Mouse (Mus musculus) liver, embryonic 11.5 days (tissue): ENCODE results near the gene Tmco1. TPM values are rescaled to one million over a fixed set of nuclear protein-coding genes. Genes with fewer than 3 reads are reported as not detected.
A peak's percentile ranks its signal among the peaks of the same experiment; 100 is the strongest.

Experiments
- ATAC-seq: fragments of 200-750 bp; cut with Nextera tagmentation; replicated peaks from 2 replicates; pipeline ENCODE4 v1.8.0; 2017; ENCODE audit warnings: moderate number of reproducible peaks, mild to moderate bottlenecking, moderate TSS enrichment, moderate library complexity; ENCODE audit not compliant: low FRiP score
- DNase-seq: peaks from one replicate; pipeline ENCODE4 v3.0.0-alpha.2; 2017; ENCODE audit warnings: low spot score
- H3K27ac ChIP-seq: fragments of 300-500 bp; sonication (generic); 2 replicates; pipeline ENCODE4 v1.5.1; 2014; ENCODE audit warnings: mild to moderate bottlenecking, low read depth, low read length, control low read depth
- H3K27me3 ChIP-seq: fragments of 300-500 bp; sonication (generic); replicated peaks from 2 replicates; pipeline ENCODE4 v1.6.1; 2014; ENCODE audit warnings: low read length, mixed read lengths; ENCODE audit not compliant: control insufficient read depth, insufficient read depth
- H3K36me3 ChIP-seq: fragments of 300-500 bp; sonication (generic); 2 replicates; pipeline ENCODE4 v1.6.1; 2014; ENCODE audit warnings: mild to moderate bottlenecking, low read length, moderate library complexity, mixed read lengths; ENCODE audit not compliant: control insufficient read depth, insufficient read depth
- H3K4me1 ChIP-seq: fragments of 300-500 bp; sonication (generic); replicated peaks from 2 replicates; pipeline ENCODE4 v1.6.1; 2014; ENCODE audit warnings: low read length, mixed read lengths; ENCODE audit not compliant: control insufficient read depth, insufficient read depth
- H3K4me2 ChIP-seq: fragments of 300-500 bp; sonication (generic); 2 replicates; pipeline ENCODE4 v1.6.1; 2014; ENCODE audit warnings: mild to moderate bottlenecking, control low read depth, moderate library complexity
- H3K4me3 ChIP-seq: fragments of 300-500 bp; sonication (generic); 2 replicates; pipeline ENCODE4 v1.5.1; 2014; ENCODE audit warnings: low read depth, low read length, control low read depth
- H3K9ac ChIP-seq: fragments of 300-500 bp; sonication (generic); 2 replicates; pipeline ENCODE4 v1.6.1; 2014; ENCODE audit warnings: low read depth, low read length, control low read depth
- H3K9me3 ChIP-seq: fragments of 300-500 bp; sonication (generic); 2 replicates; pipeline ENCODE4 v1.6.1; 2016; ENCODE audit warnings: low read length, inconsistent platforms, mixed read lengths; ENCODE audit not compliant: control insufficient read depth
- WGBS: fragments of 180-500 bp; shearing (Covaris S2); extraction: QIAGEN DNeasy Blood & Tissue Kit; methylation state at CpG from one replicate; pipeline ENCODE4 v1.1.7; 2014; 5-methylcytosine and 5-hydroxymethylcytosine counted together
- polyA plus RNA-seq: library from polyadenylated mRNA; unstranded; fragments of >200 nt; fragmentation: Nextera tagmentation; extraction: Ambion mirVana; gene quantifications from 2 replicates; pipeline ENCODE4 v1.2.1, GENCODE M21; 2014

The Tmco1 gene
- polyA plus RNA-seq: 104 and 116 TPM in 2 replicates

DNA sequence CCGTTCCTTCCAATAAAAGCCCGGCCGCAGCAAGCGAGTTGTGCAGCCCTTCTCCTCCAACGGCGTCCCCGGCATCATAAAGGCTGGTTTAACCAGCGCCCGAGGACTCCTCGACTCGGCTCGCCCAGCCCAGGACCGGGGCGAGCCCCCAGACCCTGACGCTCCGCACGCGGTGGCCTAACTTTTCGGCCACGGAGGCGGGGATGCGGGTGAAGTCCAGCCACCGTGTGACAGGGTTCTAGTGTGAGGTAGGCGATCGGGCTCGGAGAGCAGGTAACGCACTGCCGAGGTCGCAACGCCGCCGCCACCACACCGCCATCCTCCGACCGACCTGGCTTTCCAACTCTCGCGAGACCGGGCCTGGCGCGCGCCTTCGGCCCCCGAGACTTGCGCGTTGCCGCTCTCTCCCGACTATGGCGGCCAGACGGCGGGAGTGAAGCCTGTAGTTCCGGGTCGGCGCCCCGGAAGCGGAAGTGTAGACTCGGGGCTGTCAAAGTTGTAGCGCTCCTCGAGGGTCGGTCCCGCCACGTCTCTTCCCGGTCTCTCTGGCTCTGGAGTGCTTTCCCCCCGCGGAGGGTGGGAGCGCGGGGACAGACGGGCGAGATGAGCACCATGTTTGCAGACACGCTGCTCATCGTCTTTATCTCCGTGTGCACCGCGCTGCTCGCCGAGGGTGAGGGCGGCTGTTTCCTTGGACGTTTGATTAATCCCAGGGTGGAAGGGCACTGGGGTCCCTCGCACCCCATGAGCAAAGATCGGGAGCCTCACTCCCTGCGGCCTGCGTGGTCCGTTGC is at the start of gene Tmco1:
Gene Tmco1, plus strand, starts transcription at position 118 of the 794 bp plus-strand sequence.
- Histone ChIP-seq H3K27ac (peak within 1 kb of the TSS; percentile 94), H3K9me3 (no peaks in the 10 kb centered on the region), H3K4me1 (peaks cover 12% of the 10 kb centered on the region), H3K36me3 (no peaks in the 10 kb centered on the region), H3K4me2 (peak within 1 kb of the TSS; percentile 81), H3K9ac (peak within 1 kb of the TSS; percentile 100), H3K27me3 (no peaks in the 10 kb centered on the region), H3K4me3 (peak within 1 kb of the TSS; percentile 94)
- peak; percentile 96 for ATAC-seq
- DNase-seq: peak; percentile 96
- WGBS: under 1% methylated on average over 82 of the region's 82 CpGs

DNA sequence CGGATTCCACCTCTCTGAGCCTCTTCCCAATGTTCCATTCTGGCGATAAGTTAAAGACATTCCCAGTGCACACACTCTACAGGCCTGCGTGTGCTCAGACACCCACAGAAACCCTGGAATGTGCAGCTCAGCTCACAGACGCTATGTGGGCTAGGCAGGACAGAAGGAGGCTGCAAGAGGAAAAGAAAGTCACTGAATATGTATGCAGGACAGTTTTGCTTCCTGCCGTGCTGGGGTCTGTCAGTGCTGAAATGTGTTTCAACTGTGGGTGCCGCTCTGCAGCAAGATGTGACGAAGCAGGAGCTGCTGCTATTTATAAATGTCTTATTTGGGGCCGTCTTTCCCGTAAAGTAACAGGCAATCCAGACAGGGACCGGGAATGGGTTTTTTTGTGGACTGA is 48.5 kb upstream of the Tmco1 start:
- ATAC-seq (no peak), DNase-seq (no peak)
- no peaks in the 10 kb centered on the region for H3K27me3 ChIP-seq
- no peak overlapping the region for H3K4me2 ChIP-seq
- H3K9me3 ChIP-seq: no peaks in the 10 kb centered on the region
- 61% methylated on average over 10 of the region's 10 CpGs for WGBS
- H3K27ac ChIP-seq: no peak overlapping the region
- H3K4me1 ChIP-seq: peaks cover 19% of the 10 kb centered on the region
- no peak overlapping the region for H3K4me3 ChIP-seq
- H3K36me3 ChIP-seq: no peaks in the 10 kb centered on the region
- H3K9ac ChIP-seq: no peak overlapping the region

GRCm38 (mm10) chr1:167261750-167262149 is 46.4 kb upstream of the Tmco1 start:
- no peak for ATAC-seq
- peaks cover 7% of the 10 kb centered on the region for H3K4me1 ChIP-seq
- H3K9ac ChIP-seq: no peak overlapping the region

DNA sequence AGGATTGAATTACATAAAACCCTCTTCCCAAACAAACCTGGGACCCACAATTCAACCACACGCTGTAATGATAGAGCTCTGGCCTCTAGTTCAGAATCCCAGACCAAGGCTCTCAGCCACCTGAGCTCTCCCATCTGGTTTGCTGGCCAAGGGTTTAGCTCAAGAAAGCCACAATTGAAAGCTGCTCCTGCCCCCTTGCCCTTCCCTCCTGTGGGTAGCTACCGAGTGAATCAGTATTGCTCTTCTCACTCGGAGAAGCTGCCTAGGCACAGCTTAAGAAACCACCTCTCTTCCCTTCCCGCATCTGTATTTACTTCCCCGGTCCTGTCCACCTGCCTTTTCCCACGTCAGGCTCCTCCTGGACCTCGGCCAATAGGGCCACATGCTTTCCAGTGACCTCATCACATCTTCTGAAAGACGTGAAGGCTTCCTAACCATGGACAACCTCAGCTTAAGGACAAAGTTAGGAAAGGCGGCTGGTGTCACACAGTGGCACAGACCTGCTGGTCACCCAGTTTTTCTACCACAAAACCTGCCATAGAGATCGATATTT is 45.6 kb upstream of the Tmco1 start:
- Histone ChIP-seq H3K36me3 (peaks cover 3% of the 10 kb centered on the region; the same call in 1 of the 2 replicates), H3K9me3 (no peaks in the 10 kb centered on the region), H3K9ac (no peak overlapping the region), H3K4me3 (no peak overlapping the region), H3K4me1 (peaks cover 7% of the 10 kb centered on the region), H3K27ac (no peak overlapping the region; the same call in 1 of the 2 replicates), H3K4me2 (no peak overlapping the region), H3K27me3 (no peaks in the 10 kb centered on the region)
- WGBS: 72% methylated on average over 10 of the region's 10 CpGs
- no peak for DNase-seq
- ATAC-seq: no peak

More at GRCm38 (mm10) chr1:167261750-167262149, 46.4 kb upstream of the Tmco1 start:
- H3K27me3 ChIP-seq: no peaks in the 10 kb centered on the region
- no peaks in the 10 kb centered on the region for H3K9me3 ChIP-seq
- peaks cover 3% of the 10 kb centered on the region; the same call in 1 of the 2 replicates for H3K36me3 ChIP-seq
- DNase-seq: no peak
- 92% methylated on average over 11 of the region's 11 CpGs for WGBS
- no peak overlapping the region for H3K4me3 ChIP-seq
- H3K27ac ChIP-seq: no peak overlapping the region
- no peak overlapping the region for H3K4me2 ChIP-seq

- no peaks in the 10 kb centered on the region for H3K9me3 ChIP-seq
- H3K9ac ChIP-seq: no peak overlapping the region
- H3K27ac ChIP-seq: no peak overlapping the region
- peaks cover 29% of the 10 kb centered on the region for H3K4me1 ChIP-seq
- DNase-seq (no peak), ATAC-seq (no peak)
- peaks cover 3% of the 10 kb centered on the region for H3K36me3 ChIP-seq
- H3K4me2 ChIP-seq: no peak overlapping the region
- H3K4me3 ChIP-seq: no peak overlapping the region
- 75% methylated on average over 4 of the region's 4 CpGs for WGBS
- no peaks in the 10 kb centered on the region for H3K27me3 ChIP-seq
These were observed 42.8 kb upstream of the Tmco1 start for GRCm38 (mm10) chr1:167265366-167265765.

DNA sequence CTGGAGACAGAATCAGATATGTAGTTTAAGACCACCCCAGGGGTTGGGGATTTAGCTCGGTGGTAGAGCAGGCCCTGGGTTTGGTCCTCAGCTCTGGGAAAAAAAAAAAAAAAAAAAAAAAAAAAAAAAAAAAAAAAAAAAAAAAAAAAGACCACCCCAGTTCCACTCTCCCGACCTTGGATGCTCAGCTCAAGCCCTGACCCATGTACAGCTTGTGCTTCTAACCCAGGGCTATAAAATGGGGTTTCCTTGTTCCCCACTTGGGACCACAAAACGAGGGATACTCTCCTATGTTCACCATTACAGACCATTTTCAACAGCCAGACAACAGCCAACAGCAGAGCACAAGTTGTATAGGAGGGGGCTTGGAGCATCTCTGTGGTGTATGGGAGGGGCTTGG is 41.5 kb upstream of the Tmco1 start:
- no peak overlapping the region for H3K9ac ChIP-seq
- H3K36me3 ChIP-seq: peaks cover 3% of the 10 kb centered on the region
- ATAC-seq (no peak), DNase-seq (no peak)
- no peak overlapping the region for H3K4me3 ChIP-seq
- no peaks in the 10 kb centered on the region for H3K9me3 ChIP-seq
- no peaks in the 10 kb centered on the region for H3K27me3 ChIP-seq
- H3K4me1 ChIP-seq: peaks cover 42% of the 10 kb centered on the region
- no peak overlapping the region for H3K4me2 ChIP-seq
- WGBS: 73% methylated on average over 3 of the region's 3 CpGs
- H3K27ac ChIP-seq: no peak overlapping the region

DNA sequence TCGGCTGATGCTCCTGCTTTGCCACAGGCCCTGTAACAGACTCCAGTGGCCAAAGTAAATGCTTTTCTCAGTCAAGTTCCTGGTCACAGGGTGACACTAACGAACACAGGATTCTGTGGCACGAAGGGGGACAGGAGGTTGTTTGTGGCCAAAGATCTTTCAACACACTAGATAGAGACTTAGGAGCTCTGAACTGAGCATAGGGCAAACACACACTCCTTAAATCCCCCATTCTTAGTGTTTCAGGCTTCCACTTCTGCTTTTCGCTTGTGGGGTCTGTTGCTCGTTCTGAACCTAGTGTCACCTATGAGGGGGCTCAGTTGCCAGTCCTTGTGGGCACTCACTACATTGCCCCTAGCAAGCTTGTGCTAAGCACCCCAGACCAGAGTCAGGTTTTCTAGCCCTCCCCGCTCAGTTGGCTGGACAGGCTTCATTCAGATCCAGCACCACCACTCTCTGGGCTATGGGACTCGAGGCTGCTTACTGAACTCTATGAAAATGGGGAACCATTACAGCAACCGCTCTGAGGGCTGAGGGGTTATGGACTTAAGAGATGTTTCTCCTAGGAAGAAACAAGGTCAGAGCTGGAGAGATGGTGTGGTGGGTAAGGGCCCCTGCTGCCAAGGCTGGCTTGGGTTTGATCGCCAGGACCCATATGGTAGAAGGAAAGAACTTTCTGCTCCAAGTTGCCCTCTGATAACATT is 39.7 kb upstream of the Tmco1 start:
- 63% methylated on average over 9 of the region's 9 CpGs for WGBS
- ATAC-seq (no peak), DNase-seq (no peak)
- Histone ChIP-seq H3K4me2 (peak overlapping the region; percentile 56), H3K27me3 (no peaks in the 10 kb centered on the region), H3K4me3 (no peak overlapping the region), H3K4me1 (peaks cover 56% of the 10 kb centered on the region), H3K27ac (peak overlapping the region; percentile 75), H3K36me3 (peaks cover 3% of the 10 kb centered on the region), H3K9ac (peak overlapping the region; percentile 43; the same call in 1 of the 2 replicates), H3K9me3 (no peaks in the 10 kb centered on the region)

GRCm38 (mm10) chr1:167269350-167269811 is 38.8 kb upstream of the Tmco1 start:
- ATAC-seq (peak; percentile 25), DNase-seq (no peak)
- Histone ChIP-seq H3K9me3 (no peaks in the 10 kb centered on the region), H3K27ac (peak overlapping the region; percentile 87), H3K36me3 (peaks cover 3% of the 10 kb centered on the region), H3K27me3 (no peaks in the 10 kb centered on the region), H3K4me2 (peak overlapping the region; percentile 56), H3K9ac (peak overlapping the region; percentile 43), H3K4me3 (peak overlapping the region; percentile 17; the same call in 1 of the 2 replicates), H3K4me1 (peaks cover 65% of the 10 kb centered on the region)
- 28% methylated on average over 13 of the region's 14 CpGs for WGBS
